Mouse (Mus musculus): ENCODE results near the gene Tmem251. TPM values are rescaled to one million over a fixed set of nuclear protein-coding genes. Genes with fewer than 3 reads are reported as not detected.

Tmem251 gene
- polyA plus RNA-seq, 2 experiments: 2.0 to 6.7 TPM

DNA sequence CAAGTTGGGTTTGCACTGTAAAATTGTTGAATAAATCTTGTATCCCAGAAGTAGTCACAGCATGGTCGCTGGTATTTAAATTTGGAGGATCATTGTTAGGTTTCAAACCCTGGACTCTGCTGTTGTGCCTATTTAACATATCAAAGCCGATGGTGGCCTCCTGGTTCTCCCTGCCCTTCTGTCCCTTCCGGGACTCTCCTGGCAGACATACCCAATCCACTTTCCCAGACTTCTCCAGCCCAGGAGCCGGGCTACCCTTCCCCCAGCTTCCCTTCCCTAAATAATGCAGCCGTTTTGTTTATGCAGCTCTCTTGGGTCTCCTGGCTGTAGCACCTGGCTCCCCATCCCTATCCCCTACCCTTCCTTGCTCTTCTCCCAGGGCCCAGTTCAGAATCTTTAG, 15.4 kb downstream of the Tmem251 start:
- Histone ChIP-seq H3K4me2 (ENCODE audit: low read depth) (peak overlapping the region; percentile 93), H3K4me3 (ENCODE audit: insufficient read depth in 1 of 2, low read depth in 2 of 2, low read length in 2 of 2) (peak overlapping the region; percentile 64 to 96), H3K27me3 (ENCODE audit: control insufficient read depth, insufficient read depth, low read length) (no peaks in the 10 kb centered on the region), H3K4me1 (replicated peaks; ENCODE audit: control insufficient read depth in 2 of 2, insufficient read depth in 2 of 2, low read length in 1 of 2) (peaks cover 10 to 12% of the 10 kb centered on the region in 2 experiments), H3K27ac (no peak overlapping the region), H3K36me3 (replicated peaks; ENCODE audit: control insufficient read depth, insufficient read depth, low read depth) (peaks cover 13% of the 10 kb centered on the region), H3K9ac (replicated peaks) (peak overlapping the region; percentile 76), H3K9me3 (ENCODE audit: control insufficient read depth, low read length) (no peaks in the 10 kb centered on the region)
- DNase-seq (ENCODE audit: low read depth in 3 of 3, low spot score in 3 of 3) (no peak), ATAC-seq (ENCODE audit: insufficient read depth) (no peak)
- no peak for TF ChIP-seq CTCF (IDR thresholded peaks at IDR 0.05; ENCODE audit: low read depth)
- TF ChIP-seq EP300 (IDR thresholded peaks at IDR 0.05; ENCODE audit: low read depth): no peak
- WGBS (ENCODE audit: insufficient replicate concordance): 6% methylated on average over 5 of the region's 5 CpGs

DNA sequence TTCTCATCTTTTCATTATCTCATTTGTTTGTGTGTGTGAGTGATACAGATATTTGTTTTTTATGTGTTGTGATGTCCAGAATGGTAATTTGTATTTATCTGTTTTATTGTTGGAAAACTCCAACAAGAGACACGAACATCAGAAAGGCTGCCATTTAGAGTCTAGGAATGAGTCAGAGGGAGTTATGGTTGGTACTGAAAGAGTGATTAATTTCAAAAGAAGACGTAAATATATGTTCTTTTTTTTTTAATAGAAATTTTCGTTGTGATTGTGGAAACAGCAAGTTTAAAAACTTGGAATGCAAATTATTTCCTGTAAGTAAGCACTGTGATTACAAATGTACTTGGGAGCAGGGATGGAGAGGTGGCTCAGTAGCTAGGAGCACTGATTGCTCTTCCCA, 18.1 kb downstream of the Tmem251 start:
- DNase-seq (ENCODE audit: low read depth in 3 of 3, low spot score in 3 of 3) (no peak), ATAC-seq (ENCODE audit: insufficient read depth) (no peak)
- Histone ChIP-seq H3K27ac (no peak overlapping the region), H3K9me3 (ENCODE audit: control insufficient read depth, low read length) (no peaks in the 10 kb centered on the region), H3K4me1 (replicated peaks; ENCODE audit: control insufficient read depth in 2 of 2, insufficient read depth in 2 of 2, low read length in 1 of 2) (peaks cover 4 to 6% of the 10 kb centered on the region in 2 experiments), H3K4me3 (ENCODE audit: insufficient read depth in 1 of 2, low read depth in 2 of 2, low read length in 2 of 2) (no peak overlapping the region), H3K36me3 (replicated peaks; ENCODE audit: control insufficient read depth, insufficient read depth, low read depth) (peaks cover 29% of the 10 kb centered on the region), H3K9ac (replicated peaks) (no peak overlapping the region), H3K27me3 (ENCODE audit: control insufficient read depth, insufficient read depth, low read length) (no peaks in the 10 kb centered on the region), H3K4me2 (ENCODE audit: low read depth) (no peak overlapping the region)
- TF ChIP-seq CTCF (IDR thresholded peaks at IDR 0.05; ENCODE audit: low read depth): no peak
- no peak for TF ChIP-seq EP300 (IDR thresholded peaks at IDR 0.05; ENCODE audit: low read depth)
- WGBS (ENCODE audit: insufficient replicate concordance): 73% methylated on average over 3 of the region's 3 CpGs

DNA sequence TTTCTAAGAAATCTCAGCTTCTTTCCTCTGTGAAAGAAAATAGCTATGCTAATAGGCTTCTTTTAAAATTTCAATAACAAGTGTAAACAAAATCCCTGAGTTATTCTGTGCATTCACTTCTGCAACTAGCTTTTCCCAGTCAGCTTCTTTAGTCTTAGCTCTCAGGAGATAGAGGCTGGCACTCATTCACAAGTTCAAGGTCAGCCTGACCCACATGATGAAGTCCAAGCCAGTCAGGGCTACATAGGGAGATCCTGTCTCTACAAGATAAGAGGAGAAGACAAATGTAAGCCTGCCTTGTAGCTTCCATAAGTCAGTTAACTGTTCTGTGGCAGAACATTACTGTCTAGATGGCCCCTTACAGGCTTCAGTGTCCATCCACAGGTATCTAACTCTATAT, 20.1 kb downstream of the Tmem251 start:
- ATAC-seq (ENCODE audit: insufficient read depth): no peak
- H3K27me3 ChIP-seq (ENCODE audit: control insufficient read depth, insufficient read depth, low read length): no peaks in the 10 kb centered on the region
- H3K4me1 ChIP-seq (replicated peaks; ENCODE audit: control insufficient read depth in 2 of 2, insufficient read depth in 2 of 2, low read length in 1 of 2): peaks cover 3 to 4% of the 10 kb centered on the region in 2 experiments; a peak in 2 of 4 replicates
- H3K4me3 ChIP-seq (ENCODE audit: insufficient read depth in 1 of 2, low read depth in 2 of 2, low read length in 2 of 2): no peak overlapping the region
- no peak overlapping the region for H3K27ac ChIP-seq
- TF ChIP-seq EP300 (IDR thresholded peaks at IDR 0.05; ENCODE audit: low read depth): no peak
- TF ChIP-seq CTCF (IDR thresholded peaks at IDR 0.05; ENCODE audit: low read depth): no peak
- peaks cover 46% of the 10 kb centered on the region for H3K36me3 ChIP-seq (replicated peaks; ENCODE audit: control insufficient read depth, insufficient read depth, low read depth)
- H3K9ac ChIP-seq (replicated peaks): no peak overlapping the region
- DNase-seq (ENCODE audit: low read depth in 3 of 3, low spot score in 3 of 3): no peak
- H3K4me2 ChIP-seq (ENCODE audit: low read depth): no peak overlapping the region
- no peaks in the 10 kb centered on the region for H3K9me3 ChIP-seq (ENCODE audit: control insufficient read depth, low read length)

DNA sequence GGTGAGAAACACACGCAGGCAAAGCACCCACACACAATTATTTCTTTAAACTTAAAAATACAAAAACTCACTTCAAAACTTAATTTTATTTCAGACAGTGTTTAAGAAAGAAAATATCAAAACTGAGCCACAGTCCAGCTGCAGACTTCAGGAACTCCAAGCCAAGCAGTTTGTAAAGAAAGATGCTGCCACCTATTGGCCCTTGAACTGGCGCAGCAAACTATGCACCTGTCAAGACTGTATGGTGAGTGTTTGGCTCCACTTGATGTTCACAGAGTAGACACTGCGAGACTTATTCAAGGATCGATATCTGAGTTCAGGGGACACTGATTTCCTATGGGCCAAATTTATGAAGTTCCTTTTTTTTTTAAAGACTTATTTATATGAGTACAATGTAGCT, 25.4 kb downstream of the Tmem251 start:
- Histone ChIP-seq H3K36me3 (replicated peaks; ENCODE audit: control insufficient read depth, insufficient read depth, low read depth) (peaks cover 79% of the 10 kb centered on the region), H3K27me3 (ENCODE audit: control insufficient read depth, insufficient read depth, low read length) (no peaks in the 10 kb centered on the region), H3K27ac (no peak overlapping the region), H3K9me3 (ENCODE audit: control insufficient read depth, low read length) (no peaks in the 10 kb centered on the region), H3K4me3 (ENCODE audit: insufficient read depth in 1 of 2, low read depth in 2 of 2, low read length in 2 of 2) (no peak overlapping the region), H3K9ac (replicated peaks) (no peak overlapping the region), H3K4me1 (replicated peaks; ENCODE audit: control insufficient read depth in 2 of 2, insufficient read depth in 2 of 2, low read length in 1 of 2) (no peaks in the 10 kb centered on the region; a peak in 1 of 4 replicates), H3K4me2 (ENCODE audit: low read depth) (no peak overlapping the region)
- DNase-seq (ENCODE audit: low read depth in 3 of 3, low spot score in 3 of 3) (no peak), ATAC-seq (ENCODE audit: insufficient read depth) (no peak)
- WGBS (ENCODE audit: insufficient replicate concordance): 79% methylated on average over 4 of the region's 4 CpGs
- TF ChIP-seq EP300 (IDR thresholded peaks at IDR 0.05; ENCODE audit: low read depth): no peak
- TF ChIP-seq CTCF (IDR thresholded peaks at IDR 0.05; ENCODE audit: low read depth): peak; percentile 48; the same call in 1 of the 2 replicates

DNA sequence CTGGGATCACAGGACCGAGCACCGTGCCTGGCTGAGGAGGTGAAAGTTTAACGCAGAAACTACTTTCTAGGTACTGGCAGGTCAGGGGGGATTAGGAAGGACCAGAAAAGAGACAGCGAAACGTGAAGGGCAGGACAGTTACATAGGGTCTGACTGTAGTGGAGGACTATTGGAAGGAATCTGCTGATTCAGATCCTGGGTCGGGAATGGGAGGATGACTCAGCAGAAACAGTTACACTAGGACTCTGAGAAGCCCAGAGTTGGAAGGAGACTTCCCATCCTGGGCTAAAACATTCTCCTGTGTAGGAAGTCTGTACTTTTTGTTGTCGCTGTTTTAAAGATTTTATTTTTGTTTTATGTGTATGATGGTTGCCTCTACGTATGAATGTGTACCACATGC, 28.0 kb downstream of the Tmem251 start:
- Histone ChIP-seq H3K9ac (replicated peaks) (no peak overlapping the region), H3K9me3 (ENCODE audit: control insufficient read depth, low read length) (no peaks in the 10 kb centered on the region), H3K27ac (no peak overlapping the region), H3K4me2 (ENCODE audit: low read depth) (no peak overlapping the region), H3K4me3 (ENCODE audit: insufficient read depth in 1 of 2, low read depth in 2 of 2, low read length in 2 of 2) (no peak overlapping the region), H3K36me3 (replicated peaks; ENCODE audit: control insufficient read depth, insufficient read depth, low read depth) (peaks cover 77% of the 10 kb centered on the region), H3K27me3 (ENCODE audit: control insufficient read depth, insufficient read depth, low read length) (no peaks in the 10 kb centered on the region), H3K4me1 (replicated peaks; ENCODE audit: control insufficient read depth in 2 of 2, insufficient read depth in 2 of 2, low read length in 1 of 2) (no peaks in the 10 kb centered on the region)
- ATAC-seq (ENCODE audit: insufficient read depth) (no peak), DNase-seq (ENCODE audit: low read depth in 3 of 3, low spot score in 3 of 3) (no peak)
- TF ChIP-seq EP300 (IDR thresholded peaks at IDR 0.05; ENCODE audit: low read depth) (no peak), CTCF (IDR thresholded peaks at IDR 0.05; ENCODE audit: low read depth) (no peak)
- WGBS (ENCODE audit: insufficient replicate concordance): 85% methylated on average over 8 of the region's 8 CpGs
